Mouse (Mus musculus): ENCODE data around the gene Vezt. TPM values are rescaled to one million over a fixed set of nuclear protein-coding genes. Genes with fewer than 3 reads are reported as not detected.

Gene Vezt
- polyA plus RNA-seq, 1 experiment, result 10.2 TPM

GRCm38 (mm10) chr10:94037196-94037595, 1.6 kb upstream of the Vezt start:
- Histone ChIP-seq H3K79me3 (ENCODE audit: low read depth) (peaks cover 14% of the 10 kb centered on the region), H3K4me3 (ENCODE audit: insufficient read depth, poor library complexity, severe bottlenecking) (peak overlapping the region; percentile 63), H3K79me2 (ENCODE audit: control insufficient read depth, insufficient read depth) (peaks cover 42% of the 10 kb centered on the region), H3ac (ENCODE audit: control insufficient read depth, insufficient read length, low read depth) (no peak overlapping the region), H3K36me3 (ENCODE audit: control insufficient read depth, insufficient read depth) (no peaks in the 10 kb centered on the region), H3K27me3 (ENCODE audit: control insufficient read depth, insufficient read depth, insufficient read length) (no peaks in the 10 kb centered on the region)
- TF ChIP-seq MYOD1 (IDR thresholded peaks at IDR 0.05; ENCODE audit: control insufficient read depth, insufficient read length, low read depth) (no peak), USF1 (IDR thresholded peaks at IDR 0.05; ENCODE audit: low read depth) (peak; percentile 93)

- Histone ChIP-seq H3K27me3 (ENCODE audit: control insufficient read depth, insufficient read depth, insufficient read length) (no peaks in the 10 kb centered on the region), H3K79me2 (ENCODE audit: control insufficient read depth, insufficient read depth) (peaks cover 42% of the 10 kb centered on the region), H3K4me3 (ENCODE audit: insufficient read depth, poor library complexity, severe bottlenecking) (peak overlapping the region; percentile 63), H3K79me3 (ENCODE audit: low read depth) (peaks cover 15% of the 10 kb centered on the region), H3K36me3 (ENCODE audit: control insufficient read depth, insufficient read depth) (peaks cover under 1% of the 10 kb centered on the region), H3ac (ENCODE audit: control insufficient read depth, insufficient read length, low read depth) (peak overlapping the region; percentile 99)
- no peak for TF ChIP-seq CEBPB (IDR thresholded peaks at IDR 0.05; ENCODE audit: low read depth)
- no peak for TF ChIP-seq CTCF (IDR thresholded peaks at IDR 0.05; ENCODE audit: control insufficient read depth, insufficient read depth, insufficient read length)
- TF ChIP-seq FOSL1 (IDR thresholded peaks at IDR 0.05; ENCODE audit: insufficient read depth, low read length, poor library complexity, severe bottlenecking), result no peak
- no peak for TF ChIP-seq MYOD1 (IDR thresholded peaks at IDR 0.05; ENCODE audit: control insufficient read depth, insufficient read length, low read depth)
- no peak for TF ChIP-seq USF1 (IDR thresholded peaks at IDR 0.05; ENCODE audit: low read depth)
- no peak for TF ChIP-seq MYOG (IDR thresholded peaks at IDR 0.05; ENCODE audit: control insufficient read depth, extremely low read depth, insufficient read length)
- TF ChIP-seq MAX (IDR thresholded peaks at IDR 0.05), result no peak
Measured at GRCm38 (mm10) chr10:94036375-94036758, 750 bp upstream of the Vezt start.

- peak overlapping the region; percentile 68 for H3ac ChIP-seq (ENCODE audit: control insufficient read depth, insufficient read length, low read depth)
- peak overlapping the region; percentile 99 for H3K4me3 ChIP-seq (ENCODE audit: insufficient read depth, poor library complexity, severe bottlenecking)
- H3K79me3 ChIP-seq (ENCODE audit: low read depth), result peaks cover 16% of the 10 kb centered on the region
- H3K27me3 ChIP-seq (ENCODE audit: control insufficient read depth, insufficient read depth, insufficient read length), result no peaks in the 10 kb centered on the region
- peaks cover 3% of the 10 kb centered on the region for H3K36me3 ChIP-seq (ENCODE audit: control insufficient read depth, insufficient read depth)
- TF ChIP-seq MAX (IDR thresholded peaks at IDR 0.05) (no peak), FOSL1 (IDR thresholded peaks at IDR 0.05; ENCODE audit: insufficient read depth, low read length, poor library complexity, severe bottlenecking) (no peak), CEBPB (IDR thresholded peaks at IDR 0.05; ENCODE audit: low read depth) (no peak), MYOD1 (IDR thresholded peaks at IDR 0.05; ENCODE audit: control insufficient read depth, insufficient read length, low read depth) (no peak), CTCF (IDR thresholded peaks at IDR 0.05; ENCODE audit: control insufficient read depth, insufficient read depth, insufficient read length) (no peak), USF1 (IDR thresholded peaks at IDR 0.05; ENCODE audit: low read depth) (no peak), MYOG (IDR thresholded peaks at IDR 0.05; ENCODE audit: control insufficient read depth, extremely low read depth, insufficient read length) (no peak)
- peaks cover 42% of the 10 kb centered on the region for H3K79me2 ChIP-seq (ENCODE audit: control insufficient read depth, insufficient read depth)
Measured at GRCm38 (mm10) chr10:94034876-94035657, 550 bp downstream of the Vezt start.

- Histone ChIP-seq H3ac (ENCODE audit: control insufficient read depth, insufficient read length, low read depth) (no peak overlapping the region), H3K36me3 (ENCODE audit: control insufficient read depth, insufficient read depth) (peaks cover 8% of the 10 kb centered on the region), H3K27me3 (ENCODE audit: control insufficient read depth, insufficient read depth, insufficient read length) (no peaks in the 10 kb centered on the region), H3K79me3 (ENCODE audit: low read depth) (peaks cover 19% of the 10 kb centered on the region), H3K79me2 (ENCODE audit: control insufficient read depth, insufficient read depth) (peaks cover 26% of the 10 kb centered on the region), H3K4me3 (ENCODE audit: insufficient read depth, poor library complexity, severe bottlenecking) (no peak overlapping the region)
- TF ChIP-seq MYOG (IDR thresholded peaks at IDR 0.05; ENCODE audit: control insufficient read depth, extremely low read depth, insufficient read length) (no peak), CTCF (IDR thresholded peaks at IDR 0.05; ENCODE audit: control insufficient read depth, insufficient read depth, insufficient read length) (no peak), USF1 (IDR thresholded peaks at IDR 0.05; ENCODE audit: low read depth) (no peak), CEBPB (IDR thresholded peaks at IDR 0.05; ENCODE audit: low read depth) (no peak), MYOD1 (IDR thresholded peaks at IDR 0.05; ENCODE audit: control insufficient read depth, insufficient read length, low read depth) (no peak), FOSL1 (IDR thresholded peaks at IDR 0.05; ENCODE audit: insufficient read depth, low read length, poor library complexity, severe bottlenecking) (no peak), MAX (IDR thresholded peaks at IDR 0.05) (no peak)
Measured at GRCm38 (mm10) chr10:94031164-94031563, 4.5 kb downstream of the Vezt start.

- TF ChIP-seq FOSL1 (IDR thresholded peaks at IDR 0.05; ENCODE audit: insufficient read depth, low read length, poor library complexity, severe bottlenecking) (no peak), MYOD1 (IDR thresholded peaks at IDR 0.05; ENCODE audit: control insufficient read depth, insufficient read length, low read depth) (no peak), CTCF (IDR thresholded peaks at IDR 0.05; ENCODE audit: control insufficient read depth, insufficient read depth, insufficient read length) (no peak), CEBPB (IDR thresholded peaks at IDR 0.05; ENCODE audit: low read depth) (no peak), USF1 (IDR thresholded peaks at IDR 0.05; ENCODE audit: low read depth) (no peak)
- peaks cover 8% of the 10 kb centered on the region for H3K79me2 ChIP-seq (ENCODE audit: control insufficient read depth, insufficient read depth)
- H3K79me3 ChIP-seq (ENCODE audit: low read depth), result peaks cover 10% of the 10 kb centered on the region
- no peaks in the 10 kb centered on the region for H3K27me3 ChIP-seq (ENCODE audit: control insufficient read depth, insufficient read depth, insufficient read length)
- no peak overlapping the region for H3ac ChIP-seq (ENCODE audit: control insufficient read depth, insufficient read length, low read depth)
- peaks cover 8% of the 10 kb centered on the region for H3K36me3 ChIP-seq (ENCODE audit: control insufficient read depth, insufficient read depth)
- H3K4me3 ChIP-seq (ENCODE audit: insufficient read depth, poor library complexity, severe bottlenecking), result no peak overlapping the region
Measured at GRCm38 (mm10) chr10:94028493-94028892, 7.1 kb downstream of the Vezt start.

GRCm38 (mm10) chr10:94025079-94025478, 10.5 kb downstream of the Vezt start:
- TF ChIP-seq MYOG (IDR thresholded peaks at IDR 0.05; ENCODE audit: control insufficient read depth, extremely low read depth, insufficient read length), result no peak
- no peak for TF ChIP-seq CTCF (IDR thresholded peaks at IDR 0.05; ENCODE audit: control insufficient read depth, insufficient read depth, insufficient read length)
- TF ChIP-seq MAX (IDR thresholded peaks at IDR 0.05), result no peak
- TF ChIP-seq MYOD1 (IDR thresholded peaks at IDR 0.05; ENCODE audit: control insufficient read depth, insufficient read length, low read depth), result no peak
- no peak for TF ChIP-seq USF1 (IDR thresholded peaks at IDR 0.05; ENCODE audit: low read depth)
- TF ChIP-seq CEBPB (IDR thresholded peaks at IDR 0.05; ENCODE audit: low read depth), result no peak
- TF ChIP-seq FOSL1 (IDR thresholded peaks at IDR 0.05; ENCODE audit: insufficient read depth, low read length, poor library complexity, severe bottlenecking), result no peak
- H3K79me2 ChIP-seq (ENCODE audit: control insufficient read depth, insufficient read depth), result peaks cover 7% of the 10 kb centered on the region
- H3K4me3 ChIP-seq (ENCODE audit: insufficient read depth, poor library complexity, severe bottlenecking), result no peak overlapping the region
- no peak overlapping the region for H3ac ChIP-seq (ENCODE audit: control insufficient read depth, insufficient read length, low read depth)
- H3K79me3 ChIP-seq (ENCODE audit: low read depth), result peaks cover 2% of the 10 kb centered on the region
- no peaks in the 10 kb centered on the region for H3K27me3 ChIP-seq (ENCODE audit: control insufficient read depth, insufficient read depth, insufficient read length)
- peaks cover 6% of the 10 kb centered on the region for H3K36me3 ChIP-seq (ENCODE audit: control insufficient read depth, insufficient read depth)
